Mouse (Mus musculus) cerebellum, adult 2 months (tissue): ENCODE results near the gene Prkce. TPM values are rescaled to one million over a fixed set of nuclear protein-coding genes. Genes with fewer than 3 reads are reported as not detected.

Experiments
- DNase-seq, 2 experiments: peaks; one replicate each; pipeline ENCODE4 v3.0.0; 2021
- H3K27ac ChIP-seq: fragments of 200-500 bp; 2 replicates; pipeline ENCODE4 v1.5.1; 2012; ENCODE audit warnings: low read length, control low read depth, inconsistent platforms; ENCODE audit not compliant: insufficient read depth
- H3K27me3 ChIP-seq: fragments of 200-500 bp; 2 replicates; pipeline ENCODE4 v1.6.1; 2012; ENCODE audit warnings: inconsistent platforms, mild to moderate bottlenecking, low read length, moderate library complexity; ENCODE audit not compliant: control insufficient read depth, insufficient read depth
- H3K4me1 ChIP-seq: fragments of 200-500 bp; 2 replicates; pipeline ENCODE4 v1.6.1; 2011; ENCODE audit warnings: low read length; ENCODE audit not compliant: control insufficient read depth, insufficient read depth
- H3K4me3 ChIP-seq: fragments of 200-500 bp; replicated peaks from 2 replicates; pipeline ENCODE3; 2011; ENCODE audit warnings: mild to moderate bottlenecking, low read depth, low read length, control low read depth; ENCODE audit not compliant: insufficient read depth
- CTCF ChIP-seq: fragments of 200-500 bp; IDR thresholded peaks from 2 replicates; pipeline ENCODE4 v1.5.1; 2011; ENCODE audit warnings: low read depth, mild to moderate bottlenecking, control low read depth, low read length, moderate library complexity, borderline replicate concordance; ENCODE audit not compliant: insufficient read depth
- POLR2A ChIP-seq: fragments of 200-500 bp; IDR thresholded peaks from 2 replicates; pipeline ENCODE4 v1.6.1; 2011; ENCODE audit warnings: low read length, control low read depth, borderline replicate concordance; ENCODE audit not compliant: insufficient read depth
- WGBS: fragments of 180-500 bp; shearing (Covaris S2); methylation state at CpG from one replicate; pipeline ENCODE4 v1.1.7; 2018; 5-methylcytosine and 5-hydroxymethylcytosine counted together
- polyA plus RNA-seq: library from polyadenylated mRNA; depleted of rRNA; stranded (reverse); fragments of >200 nt; gene quantifications from 2 replicates; pipeline ENCODE4 v1.2.3, GENCODE M21; 2012

The Prkce gene
- polyA plus RNA-seq, 1 experiment: 53.7 TPM

GRCm38 (mm10) chr17:86215771-86216170 is 48.2 kb downstream of the Prkce start:
- H3K27ac ChIP-seq: no peak overlapping the region
- TF ChIP-seq POLR2A (no peak), CTCF (peak; percentile 17; the same call in 1 of the 2 replicates)
- H3K4me1 ChIP-seq: peaks cover 33% of the 10 kb centered on the region
- no peaks in the 10 kb centered on the region for H3K27me3 ChIP-seq
- no peak for DNase-seq
- WGBS: 85% methylated on average over 7 of the region's 7 CpGs
- no peak overlapping the region for H3K4me3 ChIP-seq

GRCm38 (mm10) chr17:86217468-86217867 is 49.9 kb downstream of the Prkce start:
- TF ChIP-seq CTCF (no peak), POLR2A (no peak)
- Histone ChIP-seq H3K4me1 (peaks cover 17% of the 10 kb centered on the region), H3K27ac (no peak overlapping the region), H3K27me3 (no peaks in the 10 kb centered on the region), H3K4me3 (no peak overlapping the region)
- WGBS: 27% methylated on average over 5 of the region's 5 CpGs
- no peak for DNase-seq

GRCm38 (mm10) chr17:86218553-86218952 is 51.0 kb downstream of the Prkce start:
- Histone ChIP-seq H3K27me3 (no peaks in the 10 kb centered on the region), H3K4me3 (no peak overlapping the region), H3K27ac (no peak overlapping the region), H3K4me1 (peaks cover 13% of the 10 kb centered on the region)
- DNase-seq: no peak
- 93% methylated on average over 11 of the region's 11 CpGs for WGBS
- TF ChIP-seq POLR2A: no peak
- no peak for TF ChIP-seq CTCF

DNA sequence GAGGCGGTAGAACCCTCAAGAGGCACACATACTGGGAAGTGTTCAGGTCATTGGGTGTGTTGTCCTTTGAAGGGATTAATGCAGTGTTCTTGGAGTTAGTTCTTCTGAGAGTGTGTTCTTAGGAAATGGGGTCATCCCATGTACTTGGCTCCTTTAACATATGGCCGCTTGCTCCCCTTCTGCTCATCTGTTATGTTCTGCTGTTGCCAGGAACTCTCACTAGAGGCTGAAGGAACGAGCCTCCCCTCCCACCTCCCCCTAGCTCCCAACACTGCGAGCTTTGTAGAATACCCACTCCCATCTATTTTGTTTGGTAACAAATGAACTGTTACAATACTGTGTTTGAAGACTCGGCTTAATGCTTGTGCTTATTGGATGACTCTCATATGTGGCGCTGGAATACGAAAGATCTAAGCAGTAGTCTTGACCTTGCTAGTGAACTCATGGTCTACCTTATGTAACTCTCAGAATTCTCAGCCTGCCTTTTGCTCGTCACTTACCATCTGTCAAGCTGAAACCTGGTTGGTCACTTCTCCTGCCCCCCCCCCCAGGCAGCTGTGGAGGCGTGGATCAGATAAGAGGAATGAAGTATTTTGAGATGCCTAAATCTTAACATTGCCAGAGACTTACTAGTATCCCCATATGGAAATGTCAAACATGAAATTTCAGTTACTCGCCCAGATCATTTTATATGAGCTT is 58.1 kb downstream of the Prkce start:
- TF ChIP-seq CTCF (no peak), POLR2A (no peak)
- no peaks in the 10 kb centered on the region for H3K27me3 ChIP-seq
- no peak overlapping the region for H3K4me3 ChIP-seq
- peaks cover 42% of the 10 kb centered on the region for H3K4me1 ChIP-seq
- WGBS: 37% methylated on average over 10 of the region's 10 CpGs
- DNase-seq: peak in 1 of 2 experiments; percentile 64
- peak overlapping the region; percentile 82 for H3K27ac ChIP-seq

DNA sequence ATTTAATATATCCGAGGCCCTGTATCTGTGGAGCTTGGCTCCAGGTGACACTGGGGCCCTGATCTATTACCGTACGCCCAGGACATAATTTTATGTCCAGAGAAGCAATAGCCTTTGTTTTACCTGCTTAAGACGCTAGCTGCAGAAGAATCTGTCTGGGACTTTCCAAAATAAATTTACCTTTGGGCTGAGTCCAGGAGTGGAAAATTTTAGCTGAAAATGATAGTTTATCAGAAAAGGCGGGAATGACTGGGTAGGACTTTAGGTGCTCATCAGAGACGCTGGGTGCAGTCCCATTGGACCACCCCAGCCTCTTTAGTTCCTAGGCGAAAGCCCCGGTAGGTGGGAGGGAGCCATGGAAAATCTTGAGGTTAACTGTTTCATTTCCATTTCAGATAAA is 58.6 kb downstream of the Prkce start:
- Histone ChIP-seq H3K4me3 (no peak overlapping the region), H3K27me3 (no peaks in the 10 kb centered on the region), H3K27ac (peak overlapping the region; percentile 82), H3K4me1 (peaks cover 42% of the 10 kb centered on the region)
- TF ChIP-seq CTCF (no peak), POLR2A (no peak)
- 37% methylated on average over 8 of the region's 8 CpGs for WGBS
- DNase-seq: peak in 1 of 2 experiments; percentile 55

DNA sequence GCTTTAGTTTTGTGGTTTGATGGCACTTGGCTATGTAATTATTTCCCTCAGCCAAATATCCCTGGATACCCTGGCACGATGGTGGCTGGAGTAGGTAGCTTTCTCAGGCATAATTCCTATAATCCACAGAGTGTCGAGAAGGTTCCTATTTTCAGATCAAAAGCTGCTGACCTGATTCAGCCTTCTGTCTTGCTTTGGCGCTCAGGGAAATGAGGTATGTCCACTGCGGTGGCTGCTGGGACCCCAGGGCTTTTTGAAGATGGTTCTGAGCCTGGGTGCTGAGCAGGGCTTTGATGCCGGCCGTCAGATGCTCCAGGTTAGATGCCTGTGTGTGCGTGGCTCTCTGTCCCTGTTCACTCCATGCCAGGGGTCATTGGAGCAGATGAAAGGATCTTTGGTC is 59.0 kb downstream of the Prkce start:
- Histone ChIP-seq H3K4me1 (peaks cover 42% of the 10 kb centered on the region), H3K4me3 (no peak overlapping the region), H3K27ac (peak overlapping the region; percentile 82), H3K27me3 (no peaks in the 10 kb centered on the region)
- peak; percentile 53 to 62 for DNase-seq
- TF ChIP-seq POLR2A (no peak), CTCF (no peak)
- WGBS: 18% methylated on average over 7 of the region's 7 CpGs

DNA sequence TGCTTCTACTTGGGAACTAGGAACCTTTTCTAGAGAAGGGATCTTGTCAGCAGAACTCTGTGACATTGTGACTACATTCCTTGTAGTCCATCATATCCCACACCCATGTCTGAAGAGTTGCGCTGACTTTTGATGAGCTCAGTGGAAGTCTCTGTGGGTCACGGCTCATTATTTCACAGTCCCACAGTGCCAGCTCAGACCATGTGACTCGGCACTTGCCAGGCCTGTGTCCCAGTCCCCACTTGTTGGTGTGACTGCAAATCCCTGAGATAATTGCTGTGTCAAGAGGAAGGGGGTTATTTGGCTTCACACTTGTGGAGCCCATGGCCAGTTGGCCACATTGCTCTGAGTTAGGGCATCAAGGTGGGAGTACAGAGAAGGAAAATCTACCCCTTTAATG is 59.8 kb downstream of the Prkce start:
- Histone ChIP-seq H3K27ac (no peak overlapping the region), H3K27me3 (no peaks in the 10 kb centered on the region), H3K4me1 (peaks cover 49% of the 10 kb centered on the region), H3K4me3 (no peak overlapping the region)
- TF ChIP-seq CTCF: no peak
- no peak for TF ChIP-seq POLR2A
- DNase-seq: peak in 1 of 2 experiments; percentile 53
- WGBS: 32% methylated on average over 3 of the region's 3 CpGs

GRCm38 (mm10) chr17:86228850-86229249 is 61.3 kb downstream of the Prkce start:
- Histone ChIP-seq H3K27me3 (no peaks in the 10 kb centered on the region), H3K4me1 (peaks cover 48% of the 10 kb centered on the region), H3K4me3 (no peak overlapping the region), H3K27ac (no peak overlapping the region)
- WGBS: 85% methylated on average over 8 of the region's 8 CpGs
- DNase-seq: no peak
- TF ChIP-seq CTCF: no peak
- TF ChIP-seq POLR2A: no peak
